Mouse (Mus musculus): ENCODE data around the gene P2rx5. TPM values are rescaled to one million over a fixed set of nuclear protein-coding genes. Genes with fewer than 3 reads are reported as not detected.

Gene P2rx5
- polyA plus RNA-seq, 1 experiment from 2014 or later, result 0.41 TPM

GRCm38 (mm10) chr11:73207621-73208020 is 47.4 kb downstream of the P2rx5 start:
- H3K4me3 ChIP-seq, result no peak overlapping the region
- no peaks in the 10 kb centered on the region for H3K9me3 ChIP-seq
- WGBS, result 79% methylated on average over 2 of the region's 2 CpGs
- no peak for DNase-seq (ENCODE audit: low spot score)
- H3K27ac ChIP-seq, result no peak overlapping the region
- no peaks in the 10 kb centered on the region for H3K36me3 ChIP-seq
- no peaks in the 10 kb centered on the region for H3K4me1 ChIP-seq
- no peaks in the 10 kb centered on the region for H3K27me3 ChIP-seq (ENCODE audit: insufficient read depth, poor library complexity, severe bottlenecking)

GRCm38 (mm10) chr11:73213956-73214355 is 53.7 kb downstream of the P2rx5 start:
- Histone ChIP-seq H3K27me3 (ENCODE audit: insufficient read depth, poor library complexity, severe bottlenecking) (peaks cover 8% of the 10 kb centered on the region; the same call in 1 of the 2 replicates), H3K4me3 (no peak overlapping the region), H3K36me3 (no peaks in the 10 kb centered on the region), H3K27ac (no peak overlapping the region), H3K9me3 (no peaks in the 10 kb centered on the region), H3K4me1 (no peaks in the 10 kb centered on the region)
- no peak for DNase-seq (ENCODE audit: low spot score)
- 72% methylated on average over 3 of the region's 3 CpGs for WGBS

GRCm38 (mm10) chr11:73219671-73220070 is 59.5 kb downstream of the P2rx5 start:
- Histone ChIP-seq H3K9me3 (no peaks in the 10 kb centered on the region), H3K36me3 (no peaks in the 10 kb centered on the region), H3K4me3 (no peak overlapping the region), H3K27me3 (ENCODE audit: insufficient read depth, poor library complexity, severe bottlenecking) (peaks cover 7% of the 10 kb centered on the region; the same call in 1 of the 2 replicates), H3K27ac (no peak overlapping the region), H3K4me1 (no peaks in the 10 kb centered on the region)
- WGBS, result 48% methylated on average over 2 of the region's 2 CpGs
- no peak for DNase-seq (ENCODE audit: low spot score)

- Histone ChIP-seq H3K36me3 (no peaks in the 10 kb centered on the region), H3K27me3 (ENCODE audit: insufficient read depth, poor library complexity, severe bottlenecking) (no peaks in the 10 kb centered on the region), H3K27ac (no peak overlapping the region), H3K4me3 (no peak overlapping the region), H3K9me3 (no peaks in the 10 kb centered on the region), H3K4me1 (no peaks in the 10 kb centered on the region)
- 86% methylated on average over 1 of the region's 1 CpGs for WGBS
- DNase-seq (ENCODE audit: low spot score), result no peak
These were observed 60.4 kb downstream of the P2rx5 start for GRCm38 (mm10) chr11:73220651-73221050.

Other genes with a start within 250 kb of the P2rx5 start
- gene Atp2a3, start 199.3 kb upstream of the P2rx5 start, polyA plus RNA-seq (2016; fragmentation: Nextera tagmentation; extraction: Ambion mirVana), result 3.4 and 4.1 TPM in 2 replicates
- 2.6 and 4.8 TPM in 2 replicates for gene P2rx1, start 161.3 kb upstream of the P2rx5 start, polyA plus RNA-seq (2016; fragmentation: Nextera tagmentation; extraction: Ambion mirVana)
- gene Camkk1, start 141.4 kb upstream of the P2rx5 start, polyA plus RNA-seq (2016; fragmentation: Nextera tagmentation; extraction: Ambion mirVana), result 2.2 and 3.4 TPM in 2 replicates
- 11.2 and 11.6 TPM in 2 replicates for gene Ncbp3, start 112.6 kb upstream of the P2rx5 start, polyA plus RNA-seq (2016; fragmentation: Nextera tagmentation; extraction: Ambion mirVana)
- 0.25 and 0.44 TPM in 2 replicates for gene Itgae, start 69.8 kb upstream of the P2rx5 start, polyA plus RNA-seq (2016; fragmentation: Nextera tagmentation; extraction: Ambion mirVana)
- gene Haspin, start 22.1 kb upstream of the P2rx5 start, polyA plus RNA-seq (2016; fragmentation: Nextera tagmentation; extraction: Ambion mirVana), result 16.2 and 17.3 TPM in 2 replicates
- gene Emc6, start 16.6 kb downstream of the P2rx5 start, polyA plus RNA-seq (2016; fragmentation: Nextera tagmentation; extraction: Ambion mirVana), result 107 and 126 TPM in 2 replicates
- gene Tax1bp3, start 16.7 kb downstream of the P2rx5 start, polyA plus RNA-seq (2016; fragmentation: Nextera tagmentation; extraction: Ambion mirVana), result 249 and 253 TPM in 2 replicates
- gene Ctns, start 38.6 kb downstream of the P2rx5 start, polyA plus RNA-seq (2016; fragmentation: Nextera tagmentation; extraction: Ambion mirVana), result 11.9 and 14.0 TPM in 2 replicates
- gene Shpk, start 39.0 kb downstream of the P2rx5 start, polyA plus RNA-seq (2016; fragmentation: Nextera tagmentation; extraction: Ambion mirVana), result 0.54 and 0.62 TPM in 2 replicates
- gene Trpv1, start 73.9 kb downstream of the P2rx5 start, polyA plus RNA-seq (2016; fragmentation: Nextera tagmentation; extraction: Ambion mirVana), result not detected in 2 replicates
- gene Trpv3, start 107.0 kb downstream of the P2rx5 start, polyA plus RNA-seq (2016; fragmentation: Nextera tagmentation; extraction: Ambion mirVana), result 0.03 TPM in 1 of 2 replicates, not detected in the other
- gene Aspa, start 169.2 kb downstream of the P2rx5 start, polyA plus RNA-seq (2016; fragmentation: Nextera tagmentation; extraction: Ambion mirVana), result not detected in 2 replicates
- gene Gm49340, start 169.3 kb downstream of the P2rx5 start, polyA plus RNA-seq (2016; fragmentation: Nextera tagmentation; extraction: Ambion mirVana), result not detected in 2 replicates
- gene Spata22, start 169.3 kb downstream of the P2rx5 start, polyA plus RNA-seq (2016; fragmentation: Nextera tagmentation; extraction: Ambion mirVana), result not detected in 2 replicates
- not detected in 2 replicates for gene Olfr20, start 190.4 kb downstream of the P2rx5 start, polyA plus RNA-seq (2016; fragmentation: Nextera tagmentation; extraction: Ambion mirVana)
- not detected in 2 replicates for gene Olfr376, start 210.8 kb downstream of the P2rx5 start, polyA plus RNA-seq (2016; fragmentation: Nextera tagmentation; extraction: Ambion mirVana)
- gene Olfr1, start 239.2 kb downstream of the P2rx5 start, polyA plus RNA-seq (2016; fragmentation: Nextera tagmentation; extraction: Ambion mirVana), result not detected in 2 replicates

Data from heart, embryonic 10.5 days (tissue).